Mouse (Mus musculus) limb, embryonic 13.5 days (tissue): ENCODE measurements around the gene Dapp1. TPM values are rescaled to one million over a fixed set of nuclear protein-coding genes. Genes with fewer than 3 reads are reported as not detected.

Source experiments
- ATAC-seq: fragments of 200-750 bp; cut with Nextera tagmentation; 2 replicates; pipeline ENCODE4 v1.8.0; 2017; ENCODE audit warnings: low read depth, moderate number of reproducible peaks, moderate TSS enrichment; ENCODE audit not compliant: low FRiP score
- H3K27ac ChIP-seq: fragments of 300-500 bp; sonication (generic); 2 replicates; pipeline ENCODE4 v1.5.1; 2015; ENCODE audit warnings: inconsistent platforms, mild to moderate bottlenecking, moderate library complexity
- H3K27me3 ChIP-seq: fragments of 300-500 bp; sonication (generic); 2 replicates; pipeline ENCODE4 v1.6.1; 2015; ENCODE audit warnings: mild to moderate bottlenecking, inconsistent platforms
- H3K36me3 ChIP-seq: fragments of 300-500 bp; sonication (generic); 2 replicates; pipeline ENCODE4 v1.6.1; 2015; ENCODE audit warnings: inconsistent platforms, mild to moderate bottlenecking, moderate library complexity
- H3K4me1 ChIP-seq: fragments of 300-500 bp; sonication (generic); 2 replicates; pipeline ENCODE4 v1.6.1; 2015; ENCODE audit warnings: inconsistent platforms
- H3K4me2 ChIP-seq: fragments of 300-500 bp; sonication (generic); replicated peaks from 2 replicates; pipeline ENCODE4 v1.6.1; 2015; ENCODE audit warnings: inconsistent platforms, mild to moderate bottlenecking, moderate library complexity
- H3K4me3 ChIP-seq: fragments of 300-500 bp; sonication (generic); 2 replicates; pipeline ENCODE4 v1.5.1; 2015; ENCODE audit warnings: moderate library complexity, mild to moderate bottlenecking, inconsistent platforms
- H3K9ac ChIP-seq: fragments of 300-500 bp; sonication (generic); 2 replicates; pipeline ENCODE4 v1.6.1; 2015; ENCODE audit warnings: mild to moderate bottlenecking, inconsistent platforms
- H3K9me3 ChIP-seq: fragments of 300-500 bp; sonication (generic); 2 replicates; pipeline ENCODE4 v1.6.1; 2016; ENCODE audit warnings: inconsistent platforms
- WGBS: fragments of 180-500 bp; shearing (Covaris S2); methylation state at CpG from one replicate; pipeline ENCODE4 v1.1.7; 2015; 5-methylcytosine and 5-hydroxymethylcytosine counted together
- polyA plus RNA-seq: library from polyadenylated mRNA; unstranded; fragments of >200 nt; fragmentation: Nextera tagmentation; extraction: Ambion mirVana; gene quantifications from 2 replicates; pipeline ENCODE4 v1.2.1, GENCODE M21; 2015

The Dapp1 gene
- polyA plus RNA-seq, 1 experiment from 2014 or later, result 3.4 TPM

DNA sequence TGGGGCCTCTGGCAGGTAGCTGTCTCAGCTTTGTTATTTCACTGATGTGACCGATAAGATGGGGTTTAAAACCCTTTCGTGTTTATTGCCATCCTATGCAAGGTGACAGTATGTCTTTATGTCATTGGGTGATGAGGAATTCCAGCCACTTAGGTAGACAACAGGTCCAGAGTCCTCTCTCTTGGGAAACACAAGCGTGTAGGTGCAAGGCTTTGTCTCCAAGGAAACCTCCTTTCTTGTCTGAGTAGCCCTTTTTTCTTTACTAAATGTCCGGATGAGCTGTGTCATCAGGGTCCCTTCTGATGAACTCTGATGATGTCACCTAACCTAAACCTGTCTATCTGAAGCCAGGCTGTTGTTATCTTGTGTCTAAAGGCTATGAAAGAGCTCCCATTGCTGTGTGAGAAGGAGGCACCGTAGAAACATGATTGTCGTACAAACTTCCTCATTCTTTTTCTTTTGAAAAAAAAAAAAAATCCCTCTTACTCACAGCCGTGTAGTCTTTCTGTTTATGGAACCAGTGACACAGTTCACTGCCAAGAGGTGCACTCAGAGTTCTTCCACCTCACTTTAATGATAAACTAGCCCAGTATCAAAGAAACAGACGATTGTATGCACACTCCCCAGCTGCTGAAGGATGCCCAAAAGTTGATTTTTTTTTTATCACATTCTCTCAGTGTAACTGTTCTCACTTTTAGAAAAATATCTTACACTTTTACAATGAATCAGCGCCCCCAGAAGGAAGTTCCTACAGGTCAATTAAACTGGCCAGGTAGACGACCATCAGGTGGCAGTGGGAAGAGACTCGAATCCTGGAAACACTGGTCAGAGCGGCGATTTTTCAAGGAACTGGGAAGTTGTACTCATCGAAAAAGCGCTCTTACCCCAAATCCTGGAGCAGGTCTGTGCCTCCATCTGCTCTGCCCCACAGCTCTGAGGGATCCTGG is 637 bp downstream of the Dapp1 start:
- no peaks in the 10 kb centered on the region for H3K36me3 ChIP-seq
- H3K4me1 ChIP-seq, result peaks cover 23% of the 10 kb centered on the region
- no peak for ATAC-seq
- peak overlapping the region; percentile 48 for H3K4me3 ChIP-seq
- WGBS, result 34% methylated on average over 15 of the region's 15 CpGs
- H3K27me3 ChIP-seq, result no peaks in the 10 kb centered on the region
- H3K9me3 ChIP-seq, result no peaks in the 10 kb centered on the region
- H3K9ac ChIP-seq, result peak overlapping the region; percentile 70
- peak overlapping the region; percentile 48; the same call in 1 of the 2 replicates for H3K27ac ChIP-seq
- H3K4me2 ChIP-seq, result peak overlapping the region; percentile 73

DNA sequence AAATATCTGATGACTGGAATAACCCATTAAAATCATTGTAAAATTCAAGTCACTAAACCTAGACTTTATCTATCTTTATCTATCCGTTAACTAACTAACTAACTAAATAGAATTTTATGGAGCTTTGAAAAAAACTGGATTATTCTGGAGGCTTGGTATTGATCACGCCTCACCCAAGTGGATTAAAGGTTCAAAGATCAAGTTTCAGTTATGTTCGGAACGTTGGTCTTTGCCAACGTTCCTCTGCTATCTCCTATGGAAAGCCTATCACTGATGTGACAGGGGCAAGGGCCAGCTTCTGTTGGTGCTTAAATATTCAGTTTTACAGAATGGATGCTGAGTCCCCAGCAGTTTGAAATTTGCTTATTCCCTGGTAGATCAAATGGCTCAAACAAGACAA is 3.1 kb downstream of the Dapp1 start:
- Histone ChIP-seq H3K4me1 (peaks cover 23% of the 10 kb centered on the region), H3K4me3 (no peak overlapping the region), H3K27ac (no peak overlapping the region), H3K27me3 (no peaks in the 10 kb centered on the region), H3K9me3 (no peaks in the 10 kb centered on the region), H3K9ac (no peak overlapping the region), H3K36me3 (no peaks in the 10 kb centered on the region), H3K4me2 (no peak overlapping the region)
- no peak for ATAC-seq
- WGBS, result 77% methylated on average over 5 of the region's 5 CpGs

GRCm38 (mm10) chr3:137977629-137978041 is 3.7 kb downstream of the Dapp1 start:
- peaks cover 23% of the 10 kb centered on the region for H3K4me1 ChIP-seq
- no peaks in the 10 kb centered on the region for H3K36me3 ChIP-seq
- no peak overlapping the region for H3K4me2 ChIP-seq
- WGBS, result 39% methylated on average over 6 of the region's 6 CpGs
- no peaks in the 10 kb centered on the region for H3K27me3 ChIP-seq
- no peak overlapping the region for H3K9ac ChIP-seq
- no peak overlapping the region for H3K27ac ChIP-seq
- no peaks in the 10 kb centered on the region for H3K9me3 ChIP-seq
- no peak for ATAC-seq
- no peak overlapping the region for H3K4me3 ChIP-seq

DNA sequence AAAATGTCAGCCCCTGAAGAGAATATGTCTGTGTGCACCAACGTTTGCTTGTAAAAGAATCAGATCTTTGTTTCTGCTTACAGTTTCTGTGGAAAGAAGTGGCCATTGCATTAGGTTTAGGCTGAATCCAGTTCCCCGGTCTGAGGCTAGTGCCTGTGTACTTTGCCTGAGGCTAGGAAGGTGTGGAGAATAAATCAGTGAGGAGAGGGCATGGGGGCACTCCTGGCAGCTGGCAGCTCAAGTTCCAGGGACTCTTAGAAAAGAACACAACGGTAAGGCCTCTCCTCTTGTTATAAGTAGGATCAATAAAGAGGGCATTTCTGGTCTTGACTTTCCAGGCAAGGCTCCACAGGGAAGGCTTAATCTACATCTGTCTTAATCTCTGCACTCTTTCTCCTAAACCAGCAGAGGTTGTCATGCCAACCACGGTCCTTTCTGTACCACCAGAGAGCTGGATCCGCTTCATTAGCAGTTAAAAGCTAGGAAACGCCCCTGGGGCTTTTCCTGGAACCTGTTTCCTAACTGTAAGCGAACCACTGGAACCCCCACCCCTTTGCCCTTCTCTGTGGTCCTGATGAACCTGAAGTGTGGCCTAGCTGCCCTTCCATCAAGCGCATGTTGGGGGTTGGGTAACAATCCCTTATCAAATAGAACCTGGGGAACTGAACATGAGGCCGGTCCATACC is 4.3 kb downstream of the Dapp1 start:
- Histone ChIP-seq H3K4me1 (peaks cover 23% of the 10 kb centered on the region), H3K27me3 (no peaks in the 10 kb centered on the region), H3K4me3 (no peak overlapping the region), H3K9ac (no peak overlapping the region), H3K27ac (no peak overlapping the region), H3K9me3 (no peaks in the 10 kb centered on the region), H3K36me3 (no peaks in the 10 kb centered on the region), H3K4me2 (no peak overlapping the region)
- WGBS, result 30% methylated on average over 9 of the region's 9 CpGs
- no peak for ATAC-seq

- H3K27me3 ChIP-seq, result no peaks in the 10 kb centered on the region
- ATAC-seq, result no peak
- no peak overlapping the region for H3K4me2 ChIP-seq
- no peak overlapping the region for H3K4me3 ChIP-seq
- WGBS, result 90% methylated on average over 17 of the region's 17 CpGs
- no peak overlapping the region for H3K27ac ChIP-seq
- H3K9ac ChIP-seq, result no peak overlapping the region
- peaks cover 19% of the 10 kb centered on the region for H3K4me1 ChIP-seq
- no peaks in the 10 kb centered on the region for H3K36me3 ChIP-seq
- H3K9me3 ChIP-seq, result no peaks in the 10 kb centered on the region
Measured at GRCm38 (mm10) chr3:137975856-137976423, 5.4 kb downstream of the Dapp1 start.

DNA sequence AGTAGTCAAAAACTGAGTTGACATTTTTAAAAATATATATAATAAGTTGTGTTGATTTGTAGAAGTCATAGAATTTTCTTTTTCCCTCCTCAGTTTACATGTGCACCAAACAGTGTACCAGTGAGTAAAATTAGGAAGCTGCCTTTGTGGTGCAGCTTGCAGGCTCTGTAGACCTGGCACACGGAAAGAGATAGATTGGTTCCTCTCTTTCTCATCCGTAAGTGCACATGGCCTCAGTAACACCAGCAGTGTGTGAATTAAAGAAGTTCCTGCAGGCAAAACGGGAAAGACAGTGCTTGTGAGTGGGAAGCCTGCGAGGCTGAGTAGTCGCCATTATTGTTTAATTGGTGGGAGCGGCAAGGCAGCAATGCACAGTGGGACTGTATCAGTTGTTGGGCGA is 5.9 kb downstream of the Dapp1 start:
- H3K9ac ChIP-seq, result no peak overlapping the region
- no peak for ATAC-seq
- H3K27me3 ChIP-seq, result no peaks in the 10 kb centered on the region

DNA sequence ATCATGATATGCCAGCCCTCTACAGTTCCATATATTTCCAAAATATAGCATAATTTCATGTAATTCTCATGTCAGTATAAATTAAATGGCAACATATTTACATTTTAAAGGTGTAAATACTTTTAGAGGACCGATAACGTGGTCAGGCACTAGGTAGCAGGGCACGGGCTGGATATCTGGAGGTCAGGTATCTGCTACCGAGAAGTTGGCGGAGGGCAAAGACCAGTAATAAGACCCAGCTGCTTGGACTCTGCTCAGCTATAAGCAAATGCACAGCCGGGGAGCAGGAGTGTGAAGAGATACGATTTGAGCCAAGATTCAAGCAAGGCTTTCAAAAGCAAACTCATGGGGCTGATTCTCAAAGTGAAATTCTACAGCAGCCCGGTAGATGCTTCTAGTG is 7.0 kb downstream of the Dapp1 start:
- H3K9ac ChIP-seq, result no peak overlapping the region
- H3K4me2 ChIP-seq, result no peak overlapping the region
- WGBS, result 54% methylated on average over 8 of the region's 8 CpGs
- H3K4me3 ChIP-seq, result no peak overlapping the region
- H3K9me3 ChIP-seq, result no peaks in the 10 kb centered on the region
- H3K4me1 ChIP-seq, result peaks cover 9% of the 10 kb centered on the region
- H3K27ac ChIP-seq, result no peak overlapping the region
- no peaks in the 10 kb centered on the region for H3K36me3 ChIP-seq
- ATAC-seq, result no peak
- H3K27me3 ChIP-seq, result no peaks in the 10 kb centered on the region

More for the DNA sequence above, 5.9 kb downstream of the Dapp1 start:
- H3K27ac ChIP-seq, result no peak overlapping the region
- no peak overlapping the region for H3K4me3 ChIP-seq
- H3K36me3 ChIP-seq, result no peaks in the 10 kb centered on the region
- no peak overlapping the region for H3K4me2 ChIP-seq
- WGBS, result 86% methylated on average over 7 of the region's 7 CpGs
- peaks cover 14% of the 10 kb centered on the region for H3K4me1 ChIP-seq
- H3K9me3 ChIP-seq, result no peaks in the 10 kb centered on the region

DNA sequence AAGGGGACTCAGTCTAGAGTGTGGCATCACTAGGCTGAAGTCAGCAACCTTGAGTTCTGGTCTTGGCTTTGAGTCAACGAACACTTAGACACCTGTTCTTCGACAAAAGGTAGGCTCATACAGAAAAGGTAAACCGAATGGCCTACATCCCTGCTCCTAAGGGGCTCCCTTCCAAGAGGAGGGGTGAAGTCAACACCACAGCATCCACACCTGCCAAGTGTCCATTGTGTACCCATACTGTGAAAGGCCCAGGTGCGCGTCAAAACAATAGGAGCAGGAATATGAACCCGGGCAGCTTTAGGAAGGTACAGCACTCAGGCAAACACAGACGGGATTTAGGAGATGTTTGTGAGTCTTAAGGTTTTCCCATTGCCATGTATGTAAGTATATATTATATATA is 8.4 kb downstream of the Dapp1 start:
- Histone ChIP-seq H3K27me3 (no peaks in the 10 kb centered on the region), H3K9me3 (no peaks in the 10 kb centered on the region), H3K27ac (no peak overlapping the region), H3K4me2 (no peak overlapping the region), H3K4me1 (peaks cover 9% of the 10 kb centered on the region), H3K9ac (no peak overlapping the region), H3K36me3 (no peaks in the 10 kb centered on the region), H3K4me3 (no peak overlapping the region)
- ATAC-seq, result no peak
- 93% methylated on average over 7 of the region's 7 CpGs for WGBS

- no peak; the same call in 1 of the 2 replicates for ATAC-seq
- H3K27ac ChIP-seq, result no peak overlapping the region
- WGBS, result 79% methylated on average over 5 of the region's 5 CpGs
Measured at GRCm38 (mm10) chr3:137972224-137972623, 9.1 kb downstream of the Dapp1 start.

DNA sequence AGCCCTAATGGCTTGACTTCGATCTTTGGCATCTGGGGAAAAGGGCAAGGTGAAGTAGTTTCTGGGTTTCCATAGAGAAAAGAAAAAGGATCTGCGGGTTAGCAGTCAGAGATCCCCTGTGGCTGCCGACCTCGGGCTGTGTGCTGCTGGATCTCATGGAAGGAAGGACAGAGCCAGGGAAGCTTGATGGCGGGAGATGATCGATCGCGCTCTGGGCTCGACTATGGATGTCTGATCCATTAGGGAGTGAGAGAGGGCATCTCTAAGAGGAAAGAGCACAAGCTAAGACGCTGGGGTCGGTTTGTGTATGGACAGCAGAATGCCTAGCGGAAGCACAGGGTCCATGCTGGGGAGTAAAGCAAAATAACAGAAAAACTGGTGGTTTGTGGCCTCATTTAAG is 11.4 kb downstream of the Dapp1 start:
- Histone ChIP-seq H3K36me3 (no peaks in the 10 kb centered on the region), H3K27ac (no peak overlapping the region), H3K4me1 (no peaks in the 10 kb centered on the region), H3K4me2 (peak overlapping the region; percentile 45), H3K27me3 (no peaks in the 10 kb centered on the region), H3K4me3 (no peak overlapping the region), H3K9ac (no peak overlapping the region), H3K9me3 (no peaks in the 10 kb centered on the region)
- no peak for ATAC-seq
- WGBS, result 57% methylated on average over 12 of the region's 12 CpGs

More at GRCm38 (mm10) chr3:137972224-137972623, 9.1 kb downstream of the Dapp1 start:
- Histone ChIP-seq H3K27me3 (no peaks in the 10 kb centered on the region), H3K36me3 (no peaks in the 10 kb centered on the region), H3K9me3 (no peaks in the 10 kb centered on the region), H3K9ac (no peak overlapping the region), H3K4me2 (no peak overlapping the region), H3K4me1 (peaks cover 4% of the 10 kb centered on the region), H3K4me3 (no peak overlapping the region)

GRCm38 (mm10) chr3:137968820-137969486 is 12.4 kb downstream of the Dapp1 start:
- H3K9ac ChIP-seq, result no peak overlapping the region
- no peaks in the 10 kb centered on the region for H3K27me3 ChIP-seq
- 91% methylated on average over 9 of the region's 9 CpGs for WGBS
- no peak overlapping the region for H3K4me3 ChIP-seq
- no peak for ATAC-seq
- no peak overlapping the region for H3K4me2 ChIP-seq
- H3K4me1 ChIP-seq, result no peaks in the 10 kb centered on the region
- H3K9me3 ChIP-seq, result no peaks in the 10 kb centered on the region
- no peaks in the 10 kb centered on the region for H3K36me3 ChIP-seq
- no peak overlapping the region for H3K27ac ChIP-seq
